Mouse (Mus musculus) lung, adult 2 months (tissue): Measurements from ENCODE around the gene Thrap3.

Experiments
- CTCF ChIP-seq: fragments of 200-500 bp; IDR thresholded peaks from 2 replicates; pipeline ENCODE4 v1.5.1; 2011; ENCODE audit warnings: mild to moderate bottlenecking, low read length, control low read depth; ENCODE audit not compliant: insufficient read depth
- POLR2A ChIP-seq: fragments of 200-500 bp; IDR thresholded peaks from 2 replicates; pipeline ENCODE4 v1.6.1; 2011; ENCODE audit warnings: low read depth, mild to moderate bottlenecking, control low read depth, low read length, borderline replicate concordance; ENCODE audit errors: extremely low read depth

DNA sequence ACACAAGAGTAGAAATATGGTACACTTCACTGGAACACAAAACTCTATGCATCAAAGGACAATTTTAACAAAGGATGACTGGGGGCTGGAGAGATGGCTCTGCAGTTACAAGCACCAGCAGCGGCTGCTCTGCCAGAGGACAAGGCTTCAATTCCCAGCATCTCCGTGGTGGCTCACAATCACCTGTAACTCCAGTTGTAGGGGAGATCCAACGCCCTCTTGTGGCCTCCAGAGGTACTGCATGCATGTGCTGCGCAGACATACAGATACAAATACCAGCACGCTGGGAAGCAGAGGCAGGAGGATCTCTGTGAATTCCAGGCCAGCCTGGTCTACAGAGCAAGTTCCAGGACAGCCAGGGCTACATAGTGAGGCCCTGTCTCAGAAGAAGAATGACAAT is 45.9 kb downstream of the Thrap3 start:
- TF ChIP-seq CTCF = peak; percentile 78
- no peak for TF ChIP-seq POLR2A
